Mouse (Mus musculus) neutrophil, adult 65 days (primary cell): ENCODE results near the gene 1700029H14Rik. TPM values are rescaled to one million over a fixed set of nuclear protein-coding genes. Genes with fewer than 3 reads are reported as not detected.

Experiments used
- total RNA-seq: library from RNA; stranded (reverse); gene quantifications from 2 replicates; pipeline ENCODE4 v1.2.4, GENCODE M21; 2023

1700029H14Rik gene
- total RNA-seq = 2.4 and 5.1 TPM in 2 replicates

GRCm38 (mm10) chr8:13562118-13562517 lies at the start of gene 1700029H14Rik:
1700029H14Rik (minus strand) TSS chr8:13562461.

Other genes with a start within 250 kb of the 1700029H14Rik start
- gene Tfdp1, start 223.7 kb downstream of the 1700029H14Rik start, total RNA-seq = 150 and 168 TPM in 2 replicates
- not detected in 2 replicates for gene Atp4b, start 165.6 kb downstream of the 1700029H14Rik start, total RNA-seq
- gene Grk1, start 157.4 kb downstream of the 1700029H14Rik start, total RNA-seq = 0.14 and 0.19 TPM in 2 replicates
- gene Tmem255b, start 127.3 kb downstream of the 1700029H14Rik start, total RNA-seq = not detected in 2 replicates
- 0.84 and 0.88 TPM in 2 replicates for gene Gas6, start 68.0 kb downstream of the 1700029H14Rik start, total RNA-seq
- 146 TPM in 2 replicates for gene Rasa3, start 115.1 kb upstream of the 1700029H14Rik start, total RNA-seq
- gene Cfap97d2, start 143.4 kb upstream of the 1700029H14Rik start, total RNA-seq = not detected in 2 replicates
- gene Cdc16, start 195.2 kb upstream of the 1700029H14Rik start, total RNA-seq = 27.2 and 33.9 TPM in 2 replicates
- 18.7 and 28.6 TPM in 2 replicates for gene Upf3a, start 223.2 kb upstream of the 1700029H14Rik start, total RNA-seq